In the genomic region with DNA sequence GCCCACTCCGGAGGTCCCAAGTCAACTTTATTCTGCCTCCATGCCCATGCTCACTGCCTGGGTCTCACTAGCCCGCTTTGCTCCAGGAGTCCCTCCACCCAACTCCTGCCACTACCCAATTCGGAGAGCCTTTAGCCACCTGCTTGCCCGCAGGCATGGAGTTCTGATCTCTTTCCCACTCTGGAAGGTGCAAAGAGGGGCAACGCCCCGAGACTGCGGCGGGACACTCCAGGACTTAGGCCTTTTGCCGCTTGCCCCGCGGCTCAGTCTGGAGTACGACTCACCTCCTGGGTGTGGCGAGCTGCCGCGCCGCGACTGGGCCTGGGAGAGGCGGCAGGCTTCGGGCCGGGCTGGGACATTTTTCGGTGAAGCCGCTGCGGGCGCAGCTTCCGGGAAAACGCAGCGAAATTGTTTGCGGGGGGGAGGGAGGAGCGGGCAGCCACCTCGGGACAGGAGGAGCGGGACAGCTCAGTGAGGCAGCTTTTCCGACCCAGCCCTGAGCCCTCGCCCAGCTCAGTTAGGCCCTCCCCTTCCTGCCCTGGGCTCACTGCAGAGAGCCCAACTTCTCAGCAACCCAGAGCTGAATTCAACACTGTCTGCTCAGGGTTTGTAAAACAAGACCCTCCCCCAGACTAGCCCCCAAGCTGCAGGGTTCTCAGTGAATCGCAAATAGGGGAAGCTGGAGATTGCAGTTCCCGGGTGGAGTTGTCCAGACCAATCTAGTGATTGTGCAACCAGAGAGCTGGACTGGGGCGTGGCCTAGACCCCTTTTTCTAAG, we compare ENCODE assay signal across 8 mouse cellular contexts. TPM values are rescaled to one million over a fixed set of nuclear protein-coding genes. Genes with fewer than 3 reads are reported as not detected.
DNase-seq lines count a peak whose midpoint lies in the region; ATAC-seq lines count a peak whose summit lies in the region.

A gene (minus strand): TSS at position 659 of the 778 bp plus-strand sequence.

- DNase-seq in CD8-positive naive resting alpha-beta T cell, adult 2 months (ENCODE audit: low read depth in 2 of 2, low spot score in 2 of 2), result peak; percentile 28 to 42
- DNase-seq in adrenal gland, postnatal 10 days, result peak; percentile 74
- peak; percentile 70 for DNase-seq in embryonic facial prominence, embryonic 14.5 days (ENCODE audit: low spot score)
- peak; percentile 77 for DNase-seq in kidney, postnatal 10 days
- peak; percentile 81 to 85 for DNase-seq in lung, postnatal 4 days
- peak; percentile 55 for DNase-seq in retina, postnatal 1 day
- peak; percentile 73 for DNase-seq in urinary bladder, postnatal 14 days (ENCODE audit: low spot score)

- H3K27me3 ChIP-seq in embryonic facial prominence, embryonic 14.5 days (replicated peaks; ENCODE audit: control insufficient read depth, insufficient read depth, low read length), result no peaks in the 10 kb centered on the region
- no peaks in the 10 kb centered on the region for H3K27me3 ChIP-seq in heart, embryonic 12.5 days (replicated peaks)

- H3K9ac ChIP-seq in embryonic facial prominence, embryonic 14.5 days (ENCODE audit: low read depth, low read length), result peak within 1 kb of the TSS; percentile 72
- H3K9ac ChIP-seq in heart, embryonic 12.5 days, result peak within 1 kb of the TSS; percentile 72

- H3K27ac ChIP-seq in embryonic facial prominence, embryonic 14.5 days (replicated peaks; ENCODE audit: low read depth, low read length), result peak within 1 kb of the TSS; percentile 41
- peak within 1 kb of the TSS; percentile 62 for H3K27ac ChIP-seq in heart, embryonic 12.5 days (ENCODE audit: poor library complexity, severe bottlenecking)

- H3K4me2 ChIP-seq in embryonic facial prominence, embryonic 14.5 days (ENCODE audit: low read depth, low read length), result peak within 1 kb of the TSS; percentile 80
- H3K4me2 ChIP-seq in heart, embryonic 12.5 days, result peak within 1 kb of the TSS; percentile 94

- no peaks in the 10 kb centered on the region for H3K9me3 ChIP-seq in embryonic facial prominence, embryonic 14.5 days (ENCODE audit: control insufficient read depth, low read length)
- no peaks in the 10 kb centered on the region for H3K9me3 ChIP-seq in heart, embryonic 12.5 days (replicated peaks)

- H3K4me1 ChIP-seq in embryonic facial prominence, embryonic 14.5 days (ENCODE audit: control insufficient read depth, insufficient read depth, low read length), result 0 out of 2 replicates have a peak, but pooled peaks cover 5% of the 10 kb centered on the region
- H3K4me1 ChIP-seq in heart, embryonic 12.5 days (replicated peaks), result peaks cover 6% of the 10 kb centered on the region

- H3K36me3 ChIP-seq in embryonic facial prominence, embryonic 14.5 days (ENCODE audit: control insufficient read depth, insufficient read depth, low read length), result no peaks in the 10 kb centered on the region
- no peaks in the 10 kb centered on the region for H3K36me3 ChIP-seq in heart, embryonic 12.5 days

- WGBS in embryonic facial prominence, embryonic 14.5 days, result 4% methylated on average over 15 of the region's 36 CpGs
- WGBS in heart, embryonic 12.5 days, result 2% methylated on average over 36 of the region's 36 CpGs

- peak within 1 kb of the TSS; percentile 59 for H3K4me3 ChIP-seq in embryonic facial prominence, embryonic 14.5 days (ENCODE audit: low read depth, low read length)
- H3K4me3 ChIP-seq in heart, embryonic 12.5 days, result peak within 1 kb of the TSS; percentile 74

- peak; percentile 91 for ATAC-seq in embryonic facial prominence, embryonic 14.5 days (ENCODE audit: low read depth)
- ATAC-seq in heart, embryonic 12.5 days (ENCODE audit: insufficient number of reproducible peaks, low FRiP score), result peak; percentile 91

RNA-seq across cellular contexts. Expression of the gene that starts here (rescaled TPM):
- 10 to 100 TPM; 69.5 to 74.8 TPM for total RNA-seq in adrenal gland, postnatal 10 days (2021)
- 42.5 and 47.9 TPM in 2 replicates for polyA plus RNA-seq in embryonic facial prominence, embryonic 14.5 days (2014; fragmentation: Nextera tagmentation; extraction: Ambion mirVana)
- polyA plus RNA-seq in heart, embryonic 12.5 days (2016; fragmentation: Nextera tagmentation; extraction: Ambion mirVana), result 63.5 and 64.5 TPM in 2 replicates

Comparison
In these comparisons a context has a peak if more than half of its experiments do, and no peak if none do; other contexts are left out.
1. Peak in every context shown above with its lines: DNase-seq, ATAC-seq, H3K4me3 ChIP-seq and H3K27ac ChIP-seq.